Mouse (Mus musculus) c-Kit-positive CD71-positive TER-119-negative erythroid progenitor cells, embryonic 14.5 days (primary cell): ENCODE data around the gene Olfr1152.

Experiments used
- DNase-seq: peaks from one replicate; pipeline ENCODE4 v3.0.0-alpha.2; 2013; ENCODE audit warnings: low read depth

The Olfr1152 gene

GRCm38 (mm10) chr2:87866192-87866591 is at the start of gene Olfr1152:
Gene Olfr1152, plus strand, starts transcription at chr2:87866492.
- no peak for DNase-seq

GRCm38 (mm10) chr2:87830233-87830632 is 36.1 kb upstream of the Olfr1152 start, which contains the start of gene Olfr1148:
Gene Olfr1148, plus strand, starts transcription at chr2:87830533.
- no peak for DNase-seq

- no peak for DNase-seq
Observed at GRCm38 (mm10) chr2:87843693-87844092, 22.6 kb upstream of the Olfr1152 start, which contains the start of gene Olfr1150-ps1. Gene Olfr1150-ps1, plus strand, starts transcription at chr2:87843993.

GRCm38 (mm10) chr2:87855562-87855961 is 10.7 kb upstream of the Olfr1152 start, which contains the start of gene Olfr1151:
Gene Olfr1151, plus strand, starts transcription at chr2:87855862.
- no peak for DNase-seq

GRCm38 (mm10) chr2:87894662-87895061 is 28.4 kb downstream of the Olfr1152 start, which contains the start of gene Olfr1153:
Gene Olfr1153, plus strand, starts transcription at chr2:87894962.
- no peak for DNase-seq

GRCm38 (mm10) chr2:87905066-87905465 is 38.8 kb downstream of the Olfr1152 start, which contains the start of gene Olfr1154:
Gene Olfr1154, minus strand, starts transcription at chr2:87905166.
- DNase-seq, result no peak
